Mouse (Mus musculus): Measurements from ENCODE around the gene Picalm.
"Not testable (repeated sequence)": the region's sequence is repeated elsewhere in the genome, so short reads cannot be mapped to it uniquely, and the experiment has no call there.

The Picalm gene

GRCm38 (mm10) chr7:90210116-90210515 is 80.1 kb downstream of the Picalm start:
- DNase-seq (ENCODE audit: low spot score), result no peak

GRCm38 (mm10) chr7:90210947-90211346 is 80.9 kb downstream of the Picalm start:
- DNase-seq (ENCODE audit: low spot score), result no peak

GRCm38 (mm10) chr7:90216511-90216910 is 86.5 kb downstream of the Picalm start:
- no peak for DNase-seq (ENCODE audit: low spot score)

GRCm38 (mm10) chr7:90218122-90218521 is 88.1 kb downstream of the Picalm start:
- no peak for DNase-seq (ENCODE audit: low spot score)

GRCm38 (mm10) chr7:90221487-90221886 is 91.5 kb downstream of the Picalm start:
- DNase-seq (ENCODE audit: low spot score), result no peak

GRCm38 (mm10) chr7:90228075-90228474 is 98.1 kb downstream of the Picalm start:
- no peak for DNase-seq (ENCODE audit: low spot score)

GRCm38 (mm10) chr7:90228884-90229283 is 98.9 kb downstream of the Picalm start:
- DNase-seq (ENCODE audit: low spot score), result not testable (repeated sequence)

- no peak for DNase-seq (ENCODE audit: low spot score)
Measured at GRCm38 (mm10) chr7:90231431-90231830, 101.4 kb downstream of the Picalm start.

GRCm38 (mm10) chr7:90233921-90234320 is 103.9 kb downstream of the Picalm start:
- DNase-seq (ENCODE audit: low spot score), result no peak

GRCm38 (mm10) chr7:90236289-90236905 is 106.4 kb downstream of the Picalm start:
- DNase-seq (ENCODE audit: low spot score), result no peak

GRCm38 (mm10) chr7:90243151-90243550 is 113.1 kb downstream of the Picalm start:
- no peak for DNase-seq (ENCODE audit: low spot score)

- no peak for DNase-seq (ENCODE audit: low spot score)
Measured at GRCm38 (mm10) chr7:90243643-90244042, 113.6 kb downstream of the Picalm start.

- no peak for DNase-seq (ENCODE audit: low spot score)
Measured at GRCm38 (mm10) chr7:90252946-90253345, 122.9 kb downstream of the Picalm start.

- DNase-seq (ENCODE audit: low spot score), result no peak
Measured at GRCm38 (mm10) chr7:90258701-90259100, 128.7 kb downstream of the Picalm start.

GRCm38 (mm10) chr7:90259899-90260298 is 129.9 kb downstream of the Picalm start:
- no peak for DNase-seq (ENCODE audit: low spot score)

GRCm38 (mm10) chr7:90261902-90262599 is 132.0 kb downstream of the Picalm start:
- no peak for DNase-seq (ENCODE audit: low spot score)
